In genomic region chr4:155133658-155134417, GRCm38 (mm10) we compare ENCODE assay signal across 8 mouse cellular contexts. TPM values are rescaled to one million over a fixed set of nuclear protein-coding genes. Genes with fewer than 3 reads are reported as not detected.
DNase-seq lines count a peak whose midpoint lies in the region; ATAC-seq lines count a peak whose summit lies in the region.

No protein-coding gene starts in this region.

- 14% methylated on average over 20 of the region's 20 CpGs for WGBS in lung, embryonic 15.5 days
- 11% methylated on average over 20 of the region's 20 CpGs for WGBS in embryonic facial prominence, embryonic 14.5 days
- whole genome bisulfite sequencing in hindbrain, embryonic 12.5 days: 32% methylated on average over 20 of the region's 20 CpGs
- WGBS in neural tube, embryonic 13.5 days: 49% methylated on average over 20 of the region's 20 CpGs

- peak overlapping the region; percentile 83 for H3K27ac ChIP-seq in lung, embryonic 15.5 days
- peak overlapping the region; percentile 81 for H3K27ac ChIP-seq in embryonic facial prominence, embryonic 14.5 days (replicated peaks; ENCODE audit: low read depth, low read length)
- peak overlapping the region; percentile 52 for H3K27ac ChIP-seq in hindbrain, embryonic 12.5 days
- peak overlapping the region; percentile 49 for H3K27ac ChIP-seq in neural tube, embryonic 13.5 days (replicated peaks)

- no peak overlapping the region for H3K4me2 ChIP-seq in lung, embryonic 15.5 days
- H3K4me2 ChIP-seq in embryonic facial prominence, embryonic 14.5 days (ENCODE audit: low read depth, low read length): 0 out of 2 replicates have a peak overlapping the region, but pooled peaks have one; percentile 4
- H3K4me2 ChIP-seq in hindbrain, embryonic 12.5 days (replicated peaks): 0 out of 2 replicates have a peak overlapping the region, but pooled peaks have one; percentile 0
- no peak overlapping the region for H3K4me2 ChIP-seq in neural tube, embryonic 13.5 days

- no peaks in the 10 kb centered on the region for H3K36me3 ChIP-seq in lung, embryonic 15.5 days
- H3K36me3 ChIP-seq in embryonic facial prominence, embryonic 14.5 days (ENCODE audit: control insufficient read depth, insufficient read depth, low read length): no peaks in the 10 kb centered on the region
- H3K36me3 ChIP-seq in hindbrain, embryonic 12.5 days: no peaks in the 10 kb centered on the region
- no peaks in the 10 kb centered on the region for H3K36me3 ChIP-seq in neural tube, embryonic 13.5 days

- no peaks in the 10 kb centered on the region for H3K9me3 ChIP-seq in lung, embryonic 15.5 days
- no peaks in the 10 kb centered on the region for H3K9me3 ChIP-seq in embryonic facial prominence, embryonic 14.5 days (ENCODE audit: control insufficient read depth, low read length)
- no peaks in the 10 kb centered on the region for H3K9me3 ChIP-seq in hindbrain, embryonic 12.5 days (replicated peaks)
- no peaks in the 10 kb centered on the region for H3K9me3 ChIP-seq in neural tube, embryonic 13.5 days

- no peaks in the 10 kb centered on the region for H3K27me3 ChIP-seq in lung, embryonic 15.5 days
- H3K27me3 ChIP-seq in embryonic facial prominence, embryonic 14.5 days (replicated peaks; ENCODE audit: control insufficient read depth, insufficient read depth, low read length): no peaks in the 10 kb centered on the region
- no peaks in the 10 kb centered on the region; the same call in 1 of the 2 replicates for H3K27me3 ChIP-seq in hindbrain, embryonic 12.5 days
- no peaks in the 10 kb centered on the region for H3K27me3 ChIP-seq in neural tube, embryonic 13.5 days

- H3K4me1 ChIP-seq in lung, embryonic 15.5 days: peaks cover 56% of the 10 kb centered on the region
- peaks cover 41% of the 10 kb centered on the region for H3K4me1 ChIP-seq in embryonic facial prominence, embryonic 14.5 days (ENCODE audit: control insufficient read depth, insufficient read depth, low read length)
- peaks cover 52% of the 10 kb centered on the region for H3K4me1 ChIP-seq in hindbrain, embryonic 12.5 days
- peaks cover 48% of the 10 kb centered on the region for H3K4me1 ChIP-seq in neural tube, embryonic 13.5 days (replicated peaks)

- no peak for DNase-seq in lung, postnatal 25 days (ENCODE audit: low spot score)
- DNase-seq in embryonic facial prominence, embryonic 14.5 days (ENCODE audit: low spot score): peak; percentile 91
- no peak for DNase-seq in right cerebral cortex, postnatal 25 days
- DNase-seq in liver: no peak

- no peak overlapping the region for H3K4me3 ChIP-seq in lung, embryonic 15.5 days
- no peak overlapping the region for H3K4me3 ChIP-seq in embryonic facial prominence, embryonic 14.5 days (ENCODE audit: low read depth, low read length)
- no peak overlapping the region for H3K4me3 ChIP-seq in hindbrain, embryonic 12.5 days
- no peak overlapping the region for H3K4me3 ChIP-seq in neural tube, embryonic 13.5 days

- H3K9ac ChIP-seq in lung, embryonic 15.5 days: no peak overlapping the region
- H3K9ac ChIP-seq in embryonic facial prominence, embryonic 14.5 days (ENCODE audit: low read depth, low read length): peak overlapping the region; percentile 34; the same call in 1 of the 2 replicates
- peak overlapping the region; percentile 32; the same call in 1 of the 2 replicates for H3K9ac ChIP-seq in hindbrain, embryonic 12.5 days
- peak overlapping the region; percentile 2; the same call in 1 of the 2 replicates for H3K9ac ChIP-seq in neural tube, embryonic 13.5 days

- peak; percentile 58; the same call in 1 of the 2 replicates for ATAC-seq in lung, embryonic 15.5 days (ENCODE audit: borderline replicate concordance, extremely low read depth, low FRiP score, low TSS enrichment)
- peak; percentile 66 for ATAC-seq in embryonic facial prominence, embryonic 14.5 days (ENCODE audit: low read depth)
- no peak for ATAC-seq in hindbrain, embryonic 12.5 days (ENCODE audit: low FRiP score)
- ATAC-seq in neural tube, embryonic 13.5 days (ENCODE audit: low read depth): no peak
- no peak for ATAC-seq in erythroblast, adult 5-6 weeks (replicated peaks; ENCODE audit: low FRiP score, poor library complexity, severe bottlenecking)

RNA-seq across cellular contexts. Expression of gene Morn1, which starts 47.5 kb away (rescaled TPM):
- 5.9 and 7.7 TPM in 2 replicates for polyA plus RNA-seq in lung, embryonic 15.5 days (2015; fragmentation: Nextera tagmentation; extraction: Ambion mirVana)
- polyA plus RNA-seq in embryonic facial prominence, embryonic 14.5 days (2014; fragmentation: Nextera tagmentation; extraction: Ambion mirVana): 3.9 and 4.7 TPM in 2 replicates
- polyA plus RNA-seq in hindbrain, embryonic 12.5 days (2016; fragmentation: Nextera tagmentation; extraction: Ambion mirVana): 7.7 and 8.0 TPM in 2 replicates
- polyA plus RNA-seq in neural tube, embryonic 13.5 days (2015; fragmentation: Nextera tagmentation; extraction: Ambion mirVana): 5.6 and 5.7 TPM in 2 replicates
- total RNA-seq in erythroblast, adult 5-6 weeks (2015; ENCODE audit: low replicate concordance): 2.9 TPM in 1 of 2 replicates, not detected in the other
- 0.28 TPM in 1 of 2 replicates, not detected in the other for total RNA-seq in erythroblast, adult 5-6 weeks (2017; ENCODE audit: low replicate concordance)

RNA-seq across cellular contexts. Expression of gene Rer1, which starts 47.7 kb away (rescaled TPM):
- polyA plus RNA-seq in lung, embryonic 15.5 days (2015; fragmentation: Nextera tagmentation; extraction: Ambion mirVana): 157 and 163 TPM in 2 replicates
- polyA plus RNA-seq in embryonic facial prominence, embryonic 14.5 days (2014; fragmentation: Nextera tagmentation; extraction: Ambion mirVana): 180 and 187 TPM in 2 replicates
- 130 and 137 TPM in 2 replicates for polyA plus RNA-seq in hindbrain, embryonic 12.5 days (2016; fragmentation: Nextera tagmentation; extraction: Ambion mirVana)
- 136 and 141 TPM in 2 replicates for polyA plus RNA-seq in neural tube, embryonic 13.5 days (2015; fragmentation: Nextera tagmentation; extraction: Ambion mirVana)
- total RNA-seq in erythroblast, adult 5-6 weeks (2015; ENCODE audit: low replicate concordance): 27.1 and 49.3 TPM in 2 replicates
- total RNA-seq in erythroblast, adult 5-6 weeks (2017; ENCODE audit: low replicate concordance): 34.8 and 36.0 TPM in 2 replicates

Comparison
In these comparisons a context has a peak if more than half of its experiments do, and no peak if none do; other contexts are left out.
1. ATAC-seq: peak in lung, embryonic 15.5 days (single experiment) and embryonic facial prominence, embryonic 14.5 days (single experiment); none in hindbrain, embryonic 12.5 days (single experiment), neural tube, embryonic 13.5 days (single experiment) and erythroblast, adult 5-6 weeks (single experiment).
2. H3K4me2 ChIP-seq: peak in embryonic facial prominence, embryonic 14.5 days (single experiment) and hindbrain, embryonic 12.5 days (single experiment); none in lung, embryonic 15.5 days (single experiment) and neural tube, embryonic 13.5 days (single experiment).
3. Peak in every context shown above with its lines, with median percentiles within 50 percentile points of each other: H3K27ac ChIP-seq.